Mouse (Mus musculus) granulocyte monocyte progenitor cell, adult 5-6 weeks (primary cell): Measurements from ENCODE around the gene Bco2. TPM values are rescaled to one million over a fixed set of nuclear protein-coding genes. Genes with fewer than 3 reads are reported as not detected.

Experiments used
- ATAC-seq: replicated peaks from 2 replicates; pipeline ENCODE4 v1.8.0; 2016; ENCODE audit warnings: mild to moderate bottlenecking, moderate TSS enrichment, inconsistent platforms; ENCODE audit not compliant: poor library complexity, severe bottlenecking
- total RNA-seq, 2 experiments: library from RNA; stranded (forward) in 1 of 2; stranded (reverse) in 1 of 2; fragments of 200-712, 200-1000 nt in 1 of 2; fragments of >200 nt in 1 of 2; fragmentation: Nextera tagmentation in 1 of 2; gene quantifications; 2 replicates each; pipeline ENCODE4 v1.2.3; 2014 to 2017

The Bco2 gene
- total RNA-seq, 2 experiments from 2014 or later: 0.62 TPM; not detected in 1

DNA sequence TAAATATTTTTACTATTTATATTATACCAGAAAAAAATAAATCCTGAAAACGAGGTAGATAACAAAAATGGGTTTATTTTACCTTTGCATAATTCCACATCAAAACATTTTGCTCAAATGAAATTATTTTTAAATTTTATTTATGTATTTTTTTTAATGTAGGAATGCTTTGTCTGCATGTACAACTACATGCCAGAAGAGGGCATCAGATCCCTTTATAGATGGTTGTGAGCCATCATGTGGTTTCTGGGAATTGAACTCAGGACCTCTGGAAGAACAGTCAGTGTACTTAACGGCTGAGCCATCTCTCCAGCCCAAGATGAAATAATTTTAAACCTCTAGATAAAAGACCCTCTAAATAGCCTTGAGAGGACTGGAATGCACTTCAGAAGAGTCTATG lies 33.4 kb downstream of the Bco2 start:
- no peak for ATAC-seq

DNA sequence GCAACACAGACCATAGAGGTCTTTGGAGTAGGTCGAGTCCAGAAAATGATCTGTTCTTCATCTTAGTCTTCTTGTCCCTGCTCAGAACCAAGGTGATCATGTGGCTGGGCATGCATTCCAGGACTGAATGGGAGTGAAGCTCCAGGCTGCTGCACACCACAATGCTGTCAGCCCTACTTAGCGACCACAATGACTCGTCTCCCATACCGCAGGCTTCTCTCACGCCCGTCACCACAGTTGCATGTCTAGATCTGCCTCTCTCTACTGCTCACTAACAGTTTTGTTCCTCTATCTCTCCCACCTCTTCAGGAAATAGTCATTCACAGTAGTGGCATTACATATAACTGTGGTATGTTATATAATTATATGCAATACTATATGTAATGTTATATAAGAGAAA lies 34.2 kb downstream of the Bco2 start:
- ATAC-seq: peak; percentile 78

DNA sequence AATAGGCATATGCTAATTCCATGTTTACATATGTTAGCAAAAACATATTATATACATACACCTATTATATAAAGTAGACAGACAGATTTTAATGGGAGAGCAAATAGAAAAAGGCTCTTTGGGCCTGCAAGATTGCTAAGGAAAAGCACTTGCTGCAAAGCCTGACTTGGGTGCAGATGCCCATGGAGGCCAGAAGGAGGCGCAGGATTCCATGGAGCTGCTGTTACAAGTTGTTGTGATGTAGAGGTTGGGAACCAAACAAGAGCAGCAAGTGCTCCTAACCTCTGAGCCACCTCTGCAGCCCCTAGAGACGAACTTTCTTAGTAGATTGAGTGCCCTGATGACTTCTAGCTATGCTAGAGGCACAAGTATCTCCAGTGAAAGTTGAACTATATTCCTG lies 36.2 kb downstream of the Bco2 start:
- ATAC-seq: no peak

DNA sequence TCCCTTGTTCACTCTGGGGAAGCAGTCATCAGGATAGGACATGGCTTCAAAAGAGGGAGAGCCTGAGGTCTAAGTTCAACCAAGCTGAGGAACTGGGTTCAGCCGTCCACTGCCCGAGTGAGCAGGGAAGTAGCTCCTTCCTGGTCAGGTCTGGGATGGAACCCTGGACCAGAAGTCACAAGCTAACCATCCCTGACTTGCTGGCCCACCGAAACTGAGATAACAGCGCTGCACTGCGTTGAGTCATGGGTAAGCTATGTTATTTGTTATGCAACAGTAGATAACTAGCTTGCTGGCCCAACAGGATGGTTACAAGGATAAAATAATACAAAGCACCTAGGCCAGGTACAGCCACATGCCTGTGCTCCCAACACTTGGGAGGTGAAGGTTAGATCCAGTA lies 39.5 kb downstream of the Bco2 start:
- no peak for ATAC-seq

DNA sequence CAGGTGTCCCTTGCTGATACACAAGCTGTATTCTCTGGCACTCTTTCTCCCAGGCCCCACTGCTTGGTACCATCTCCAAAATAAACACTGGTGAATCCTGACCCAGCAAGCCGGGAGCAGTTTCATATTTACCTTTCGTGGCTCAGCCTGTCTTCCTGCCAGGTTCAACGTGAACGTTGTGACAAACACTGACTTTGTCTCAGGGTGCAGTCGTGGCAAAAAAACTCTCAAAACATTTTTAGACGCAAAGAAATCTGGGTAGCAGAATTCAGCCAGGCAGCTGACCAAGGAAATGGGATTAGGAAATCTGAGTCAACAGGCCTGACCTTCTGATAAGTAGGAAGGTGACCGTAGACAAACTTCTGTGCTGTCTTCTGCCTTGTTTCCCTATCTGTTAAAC lies 47.4 kb downstream of the Bco2 start:
- ATAC-seq: no peak

- ATAC-seq: no peak
These were observed 49.6 kb downstream of the Bco2 start for GRCm38 (mm10) chr9:50505405-50505804.

DNA sequence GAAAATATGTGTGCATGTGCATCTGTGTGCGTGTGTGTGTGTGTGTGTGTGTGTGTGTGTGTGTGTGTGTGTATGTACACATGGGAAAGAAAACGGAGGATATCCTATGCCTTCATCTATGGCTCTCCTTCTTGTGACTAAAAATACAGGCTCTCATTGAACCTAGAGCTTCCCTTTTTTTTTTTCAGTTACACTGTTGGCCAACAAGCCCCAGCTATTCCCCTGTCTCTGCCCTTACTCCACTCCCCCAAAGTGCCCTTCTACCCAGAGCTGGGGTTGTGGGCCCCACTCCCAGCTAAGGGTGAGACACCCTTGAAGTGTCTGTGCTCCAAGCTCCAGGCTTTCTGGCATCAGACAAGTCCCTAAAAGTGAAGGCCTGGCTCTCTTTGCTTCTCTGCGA lies 52.0 kb downstream of the Bco2 start:
- peak; percentile 71 for ATAC-seq

GRCm38 (mm10) chr9:50500974-50501501 lies 53.9 kb downstream of the Bco2 start:
- peak; percentile 29; the same call in 1 of the 2 replicates for ATAC-seq

GRCm38 (mm10) chr9:50500467-50500973 lies 54.5 kb downstream of the Bco2 start:
- no peak for ATAC-seq

- ATAC-seq: no peak
These were observed 55.2 kb downstream of the Bco2 start for GRCm38 (mm10) chr9:50499781-50500180.

GRCm38 (mm10) chr9:50498815-50499214 lies 56.2 kb downstream of the Bco2 start:
- ATAC-seq: peak; percentile 44

GRCm38 (mm10) chr9:50497536-50497935 lies 57.4 kb downstream of the Bco2 start:
- peak; percentile 19; the same call in 1 of the 2 replicates for ATAC-seq

DNA sequence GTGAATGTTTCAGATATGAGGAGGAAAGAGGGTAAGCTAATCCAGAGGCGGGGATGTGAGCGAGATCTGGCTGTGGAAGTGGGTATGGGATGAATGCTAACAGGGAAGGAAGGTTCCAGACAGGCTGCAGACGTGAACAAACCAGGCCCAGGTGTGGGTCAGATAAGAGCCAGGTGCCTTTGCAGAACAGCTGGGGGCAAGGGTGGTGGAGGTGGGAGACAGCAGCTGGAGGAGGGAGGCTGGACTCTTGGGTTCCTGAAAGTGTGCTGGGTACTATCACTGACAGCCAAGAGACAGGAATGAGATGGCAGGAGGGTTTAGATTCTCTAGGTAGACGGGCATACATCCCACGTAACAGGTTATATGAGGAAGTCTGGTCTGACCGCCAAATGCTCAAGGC lies 57.9 kb downstream of the Bco2 start:
- no peak; the same call in 1 of the 2 replicates for ATAC-seq

- peak; percentile 51 for ATAC-seq
These were observed 58.4 kb downstream of the Bco2 start for GRCm38 (mm10) chr9:50496546-50496945.

DNA sequence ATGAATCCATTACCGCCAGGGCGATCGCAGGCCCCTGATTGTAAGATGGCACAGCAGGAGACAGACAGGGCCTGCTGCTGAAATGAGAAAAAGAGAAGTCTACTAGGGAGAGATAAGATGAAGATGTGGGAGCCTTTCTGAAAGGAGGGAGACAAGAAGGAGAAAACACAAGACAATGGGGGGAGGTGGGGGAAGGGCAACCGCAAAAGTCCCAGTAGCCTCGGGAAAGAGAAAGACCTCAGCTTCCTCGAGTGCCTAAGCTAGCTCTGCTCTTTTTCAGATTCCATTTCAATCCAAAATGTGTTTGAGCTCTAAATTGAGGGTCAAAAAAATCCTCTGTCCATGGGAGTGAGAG lies 58.9 kb downstream of the Bco2 start:
- ATAC-seq: no peak

DNA sequence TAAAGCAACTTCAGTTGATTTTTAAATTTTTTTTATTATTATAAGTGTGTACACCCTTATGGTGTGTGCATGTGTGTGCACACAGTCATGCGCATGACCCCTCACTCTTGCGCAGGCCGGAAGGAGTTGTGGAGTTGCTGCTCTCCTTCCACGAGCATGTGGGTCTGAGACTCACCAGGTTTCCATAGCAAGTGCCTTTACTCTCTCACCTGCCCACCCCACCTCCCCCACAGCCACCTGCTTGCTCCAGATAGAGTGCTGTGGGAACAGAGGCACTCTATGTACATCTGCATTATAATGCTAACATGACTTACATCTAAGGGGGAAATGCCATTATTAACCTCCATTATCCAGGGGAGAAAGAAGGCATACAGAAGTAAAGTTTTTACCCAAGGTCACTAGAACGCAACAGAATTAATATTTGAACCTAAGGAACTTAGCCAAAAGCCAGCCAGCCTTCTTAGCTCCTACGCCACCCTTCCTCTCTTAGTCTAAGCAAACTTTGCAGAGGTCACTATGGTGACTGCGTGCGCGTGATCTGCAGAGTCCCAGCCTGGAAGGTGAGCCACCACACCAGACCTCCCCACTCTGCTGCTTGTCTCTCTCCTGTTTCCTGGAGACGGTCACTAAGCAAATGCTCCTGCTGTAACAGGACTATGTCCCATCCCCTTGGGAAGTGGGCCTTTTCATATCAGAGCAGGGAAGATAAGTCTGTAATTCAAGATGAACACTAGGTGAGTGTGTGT lies 59.4 kb downstream of the Bco2 start:
- no peak for ATAC-seq

DNA sequence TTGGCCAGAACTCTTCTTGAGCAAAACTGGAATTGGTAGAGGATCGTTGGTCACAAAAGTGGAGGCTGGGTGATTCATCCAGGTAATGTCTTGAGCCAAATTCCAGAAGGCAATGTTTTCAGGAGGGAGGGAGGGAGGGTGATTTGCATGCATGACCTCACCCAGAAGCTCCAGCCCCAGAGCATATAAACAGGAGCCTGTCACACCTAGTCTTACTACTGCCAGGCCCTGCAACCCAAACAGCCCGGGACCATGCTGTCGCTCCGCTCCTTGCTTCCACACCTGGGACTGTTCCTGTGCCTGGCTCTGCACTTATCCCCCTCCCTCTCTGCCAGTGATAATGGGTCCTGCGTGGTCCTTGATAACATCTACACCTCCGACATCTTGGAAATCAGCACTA lies 60.7 kb downstream of the Bco2 start, which contains the start of gene Plet1:
TSS of gene Plet1 (plus strand) at position 215 of the 400 bp plus-strand sequence.
- ATAC-seq: no peak

- no peak for ATAC-seq
These were observed 61.2 kb downstream of the Bco2 start for GRCm38 (mm10) chr9:50493777-50494176.

DNA sequence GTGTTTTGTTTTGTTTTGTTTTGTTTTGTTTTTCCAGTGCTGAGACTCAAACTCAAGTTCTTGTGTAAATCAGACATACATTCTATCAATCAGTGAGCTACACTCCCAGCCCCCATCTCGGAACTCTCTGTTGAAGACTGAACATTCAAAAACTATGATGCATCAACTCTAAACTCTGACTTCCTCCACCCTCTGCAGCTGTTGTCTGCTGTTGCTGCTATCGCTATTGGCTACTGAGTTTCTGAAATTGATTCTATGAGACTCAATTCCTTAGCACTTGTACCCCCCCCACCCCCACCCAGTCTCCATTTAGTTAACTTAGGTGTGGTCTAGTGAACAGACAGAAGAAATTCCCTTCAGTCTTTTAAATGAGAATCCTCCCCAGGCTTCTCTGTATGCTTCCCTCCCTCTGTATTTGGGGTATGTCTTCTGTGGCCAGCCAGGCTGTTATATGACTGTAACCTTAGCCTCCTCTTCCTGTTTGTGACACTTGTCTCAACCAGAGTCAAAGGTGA lies 63.4 kb downstream of the Bco2 start:
- no peak for ATAC-seq

DNA sequence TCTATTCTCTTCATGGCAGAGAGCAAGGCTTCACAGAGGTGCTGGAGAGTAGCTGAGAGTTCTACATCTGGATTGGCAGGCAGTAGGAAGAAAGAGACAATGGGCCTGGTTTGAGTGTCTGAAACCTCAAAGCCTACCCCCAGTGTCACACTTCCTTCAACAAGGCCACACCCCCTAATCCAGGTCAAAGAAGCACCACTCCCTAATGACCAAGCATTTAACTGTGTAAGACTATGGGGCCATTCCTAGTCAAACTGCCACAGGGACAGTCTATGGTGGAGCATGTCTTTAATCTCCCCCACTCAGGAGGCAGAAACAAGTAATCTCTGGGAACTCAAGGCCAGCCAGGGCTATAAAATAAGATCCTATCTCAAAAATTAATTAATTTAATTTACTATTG lies 64.1 kb downstream of the Bco2 start:
- peak; percentile 36; the same call in 1 of the 2 replicates for ATAC-seq

DNA sequence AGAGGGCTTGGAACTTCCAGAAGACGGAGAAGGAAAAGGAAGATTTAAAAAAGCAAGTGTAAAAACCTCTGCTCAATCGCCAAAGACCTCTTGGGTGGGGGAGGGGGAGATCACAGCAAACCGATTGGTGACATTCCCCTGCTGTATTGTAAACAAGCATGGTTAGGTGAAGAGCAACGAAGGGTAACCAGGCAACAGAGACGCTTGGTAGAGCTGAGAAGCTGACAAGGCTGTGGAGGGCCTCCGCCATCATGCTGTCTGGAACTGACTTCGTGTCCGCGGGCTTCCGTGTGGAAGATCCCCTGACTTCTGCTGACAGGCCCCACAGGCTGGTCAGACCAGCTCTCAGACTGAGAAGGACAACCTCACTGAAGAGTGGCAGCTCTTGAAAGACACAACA lies 69.5 kb downstream of the Bco2 start:
- ATAC-seq: no peak
